Mouse (Mus musculus) heart, embryonic 12.5 days (tissue): Measurements from ENCODE around the gene Prr36. TPM values are rescaled to one million over a fixed set of nuclear protein-coding genes. Genes with fewer than 3 reads are reported as not detected.
"Not testable (repeated sequence)": the region's sequence is repeated elsewhere in the genome, so short reads cannot be mapped to it uniquely, and the experiment has no call there.

Experiments
- ATAC-seq: fragments of 200-750 bp; cut with Nextera tagmentation; 2 replicates; pipeline ENCODE4 v1.8.0; 2017; ENCODE audit warnings: moderate TSS enrichment, moderate library complexity; ENCODE audit not compliant: insufficient number of reproducible peaks, low FRiP score
- H3K27ac ChIP-seq: fragments of 300-500 bp; sonication (generic); 2 replicates; pipeline ENCODE4 v1.5.1; 2016; ENCODE audit warnings: mild to moderate bottlenecking, moderate library complexity; ENCODE audit not compliant: poor library complexity, severe bottlenecking
- H3K27me3 ChIP-seq: fragments of 300-500 bp; sonication (generic); replicated peaks from 2 replicates; pipeline ENCODE4 v1.6.1; 2016; ENCODE audit warnings: mild to moderate bottlenecking, moderate library complexity
- H3K36me3 ChIP-seq: fragments of 300-500 bp; sonication (generic); 2 replicates; pipeline ENCODE4 v1.6.1; 2016; ENCODE audit warnings: mild to moderate bottlenecking, moderate library complexity
- H3K4me1 ChIP-seq: fragments of 300-500 bp; sonication (generic); replicated peaks from 2 replicates; pipeline ENCODE4 v1.6.1; 2016; ENCODE audit warnings: mild to moderate bottlenecking
- H3K4me2 ChIP-seq: fragments of 300-500 bp; sonication (generic); 2 replicates; pipeline ENCODE4 v1.6.1; 2016; ENCODE audit warnings: mild to moderate bottlenecking, moderate library complexity
- H3K4me3 ChIP-seq: fragments of 300-500 bp; sonication (generic); 2 replicates; pipeline ENCODE4 v1.5.1; 2016; ENCODE audit warnings: mild to moderate bottlenecking
- H3K9ac ChIP-seq: fragments of 300-500 bp; sonication (generic); 2 replicates; pipeline ENCODE4 v1.6.1; 2016; ENCODE audit warnings: mild to moderate bottlenecking, moderate library complexity
- H3K9me3 ChIP-seq: fragments of 300-500 bp; sonication (generic); replicated peaks from 2 replicates; pipeline ENCODE4 v1.6.1; 2016; ENCODE audit warnings: mild to moderate bottlenecking, moderate library complexity
- WGBS: fragments of 180-500 bp; shearing (Covaris S2); methylation state at CpG from one replicate; pipeline ENCODE4 v1.1.7; 2016; 5-methylcytosine and 5-hydroxymethylcytosine counted together
- polyA plus RNA-seq: library from polyadenylated mRNA; unstranded; fragments of >200 nt; fragmentation: Nextera tagmentation; extraction: Ambion mirVana; gene quantifications from 2 replicates; pipeline ENCODE4 v1.2.1, GENCODE M21; 2016

The Prr36 gene
- 0.18 and 0.24 TPM in 2 replicates for polyA plus RNA-seq

- peak within 1 kb of the TSS; percentile 63 for H3K9ac ChIP-seq
- H3K9me3 ChIP-seq, result no peaks in the 10 kb centered on the region
- no peak within 1 kb of the TSS for H3K27ac ChIP-seq
- H3K4me3 ChIP-seq, result peak within 1 kb of the TSS; percentile 56
- H3K36me3 ChIP-seq, result no peaks in the 10 kb centered on the region
- 1% methylated on average over 44 of the region's 44 CpGs for WGBS
- peak; percentile 52; the same call in 1 of the 2 replicates for ATAC-seq
- peaks cover 87% of the 10 kb centered on the region for H3K27me3 ChIP-seq
- H3K4me2 ChIP-seq, result peak within 1 kb of the TSS; percentile 95
- peaks cover 37% of the 10 kb centered on the region for H3K4me1 ChIP-seq
These were observed at the start of gene Prr36 for GRCm38 (mm10) chr8:4216791-4217621. Gene Prr36, minus strand, starts transcription at chr8:4217459.

- no peaks in the 10 kb centered on the region for H3K27me3 ChIP-seq
- H3K9ac ChIP-seq, result no peak overlapping the region
- H3K36me3 ChIP-seq, result peaks cover 97% of the 10 kb centered on the region
- no peak overlapping the region for H3K4me3 ChIP-seq
- WGBS, result 87% methylated on average over 15 of the region's 15 CpGs
- no peaks in the 10 kb centered on the region for H3K4me1 ChIP-seq
- no peak overlapping the region for H3K27ac ChIP-seq
- H3K4me2 ChIP-seq, result no peak overlapping the region
- H3K9me3 ChIP-seq, result no peaks in the 10 kb centered on the region
- no peak for ATAC-seq
These were observed 48.1 kb upstream of the Prr36 start for GRCm38 (mm10) chr8:4265160-4265914.

DNA sequence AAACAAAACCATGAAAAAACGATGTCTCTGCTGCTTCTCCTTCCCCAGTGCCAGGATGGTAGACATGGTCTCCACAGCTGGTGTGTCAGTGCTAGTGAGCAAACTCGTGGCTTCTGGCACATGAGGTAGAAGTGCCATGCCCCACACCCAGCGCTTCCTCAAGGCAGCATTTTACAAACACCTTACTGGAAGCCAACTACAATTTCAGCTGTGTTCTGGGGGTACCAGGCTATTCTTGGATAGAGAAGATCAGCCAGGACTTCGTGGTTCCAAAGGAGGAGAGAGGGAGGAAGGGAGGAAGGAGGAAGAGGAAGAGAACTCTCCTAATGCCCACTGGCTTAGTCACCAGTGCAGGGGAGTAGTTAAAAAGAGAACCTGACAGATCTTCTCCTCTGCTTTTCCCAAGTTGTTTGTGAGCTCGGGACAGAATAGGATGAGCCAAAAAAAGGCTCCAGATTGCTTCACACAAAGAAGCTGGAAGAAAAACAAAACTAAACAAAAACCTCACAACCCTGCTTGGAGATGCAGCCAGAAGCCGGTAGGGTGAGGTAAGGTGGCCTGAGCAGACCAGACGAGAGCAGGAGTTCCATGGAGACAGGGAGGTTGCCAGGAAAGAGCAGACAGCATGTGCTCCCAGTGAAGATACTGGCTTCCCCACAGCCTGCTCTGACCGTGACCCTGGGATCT, 46.0 kb upstream of the Prr36 start:
- Histone ChIP-seq H3K4me3 (no peak overlapping the region), H3K27ac (no peak overlapping the region), H3K4me1 (peaks cover 10% of the 10 kb centered on the region), H3K36me3 (peaks cover 87% of the 10 kb centered on the region), H3K9ac (no peak overlapping the region), H3K9me3 (no peaks in the 10 kb centered on the region), H3K4me2 (no peak overlapping the region), H3K27me3 (no peaks in the 10 kb centered on the region)
- WGBS, result 84% methylated on average over 8 of the region's 8 CpGs
- no peak for ATAC-seq

GRCm38 (mm10) chr8:4259805-4260170, 42.5 kb upstream of the Prr36 start:
- peak overlapping the region; percentile 92; the same call in 1 of the 2 replicates for H3K4me2 ChIP-seq
- no peaks in the 10 kb centered on the region for H3K27me3 ChIP-seq
- no peaks in the 10 kb centered on the region for H3K9me3 ChIP-seq
- peak overlapping the region; percentile 32; the same call in 1 of the 2 replicates for H3K9ac ChIP-seq
- H3K4me1 ChIP-seq, result peaks cover 26% of the 10 kb centered on the region
- 77% methylated on average over 4 of the region's 4 CpGs for WGBS
- no peak for ATAC-seq
- no peak overlapping the region for H3K4me3 ChIP-seq
- 0 out of 2 replicates have a peak overlapping the region, but pooled peaks have one; percentile 52 for H3K27ac ChIP-seq
- peaks cover 78% of the 10 kb centered on the region for H3K36me3 ChIP-seq

- H3K4me3 ChIP-seq, result peak within 1 kb of the TSS; percentile 74
- H3K27ac ChIP-seq, result peak within 1 kb of the TSS; percentile 52
- H3K4me1 ChIP-seq, result peaks cover 26% of the 10 kb centered on the region
- H3K27me3 ChIP-seq, result no peaks in the 10 kb centered on the region
- no peaks in the 10 kb centered on the region for H3K9me3 ChIP-seq
- H3K9ac ChIP-seq, result peak within 1 kb of the TSS; percentile 83
- peak; percentile 95 for ATAC-seq
- peaks cover 78% of the 10 kb centered on the region for H3K36me3 ChIP-seq
- H3K4me2 ChIP-seq, result peak within 1 kb of the TSS; percentile 92
- WGBS, result 7% methylated on average over 29 of the region's 33 CpGs
These were observed 42.0 kb upstream of the Prr36 start, which contains the start of gene Ctxn1 for GRCm38 (mm10) chr8:4259125-4259804. Gene Ctxn1, minus strand, starts transcription at chr8:4259274.

- Histone ChIP-seq H3K9ac (peak overlapping the region; percentile 83), H3K4me1 (peaks cover 31% of the 10 kb centered on the region), H3K36me3 (peaks cover 72% of the 10 kb centered on the region), H3K4me2 (peak overlapping the region; percentile 92), H3K9me3 (no peaks in the 10 kb centered on the region), H3K4me3 (peak overlapping the region; percentile 74), H3K27me3 (no peaks in the 10 kb centered on the region), H3K27ac (peak overlapping the region; percentile 37)
- peak; percentile 74 for ATAC-seq
- WGBS, result under 1% methylated on average over 30 of the region's 32 CpGs
These were observed 41.4 kb upstream of the Prr36 start for GRCm38 (mm10) chr8:4258678-4259077.

DNA sequence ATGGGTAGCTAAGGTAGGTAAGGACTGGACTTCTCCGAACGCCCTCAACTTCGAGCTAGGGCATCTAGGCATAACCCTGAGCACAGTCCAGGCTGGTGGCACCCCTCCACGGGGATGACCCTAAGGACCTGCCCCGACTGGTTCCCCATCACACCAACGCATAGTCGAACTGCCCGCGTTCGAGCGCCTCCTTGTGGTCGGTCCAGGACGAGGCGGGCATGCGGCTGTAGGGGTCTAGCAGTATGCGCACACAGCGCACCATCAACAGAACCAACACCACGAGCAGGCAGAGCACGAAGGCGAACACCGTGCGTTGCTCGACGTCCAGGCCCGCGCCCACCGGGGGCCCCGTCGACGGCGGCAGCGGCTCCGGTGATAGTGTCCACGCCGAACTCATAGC, 41.0 kb upstream of the Prr36 start:
- no peaks in the 10 kb centered on the region for H3K9me3 ChIP-seq
- peak overlapping the region; percentile 83 for H3K9ac ChIP-seq
- ATAC-seq, result peak; percentile 54
- peaks cover 33% of the 10 kb centered on the region for H3K4me1 ChIP-seq
- no peaks in the 10 kb centered on the region for H3K27me3 ChIP-seq
- H3K4me2 ChIP-seq, result peak overlapping the region; percentile 92
- H3K27ac ChIP-seq, result peak overlapping the region; percentile 37
- H3K4me3 ChIP-seq, result peak overlapping the region; percentile 74
- H3K36me3 ChIP-seq, result peaks cover 68% of the 10 kb centered on the region
- WGBS, result 2% methylated on average over 35 of the region's 35 CpGs

GRCm38 (mm10) chr8:4257350-4257749, 40.1 kb upstream of the Prr36 start:
- H3K36me3 ChIP-seq, result peaks cover 59% of the 10 kb centered on the region
- H3K27ac ChIP-seq, result no peak overlapping the region
- no peak for ATAC-seq
- peak overlapping the region; percentile 31; the same call in 1 of the 2 replicates for H3K9ac ChIP-seq
- no peaks in the 10 kb centered on the region for H3K9me3 ChIP-seq
- WGBS, result 88% methylated on average over 4 of the region's 4 CpGs
- peak overlapping the region; percentile 92; the same call in 1 of the 2 replicates for H3K4me2 ChIP-seq
- H3K4me3 ChIP-seq, result 0 out of 2 replicates have a peak overlapping the region, but pooled peaks have one; percentile 74
- H3K4me1 ChIP-seq, result peaks cover 36% of the 10 kb centered on the region
- H3K27me3 ChIP-seq, result no peaks in the 10 kb centered on the region

GRCm38 (mm10) chr8:4256911-4257310, 39.7 kb upstream of the Prr36 start:
- no peaks in the 10 kb centered on the region for H3K27me3 ChIP-seq
- no peak for ATAC-seq
- WGBS, result 58% methylated on average over 4 of the region's 4 CpGs
- peak overlapping the region; percentile 31; the same call in 1 of the 2 replicates for H3K9ac ChIP-seq
- H3K4me2 ChIP-seq, result no peak overlapping the region
- H3K36me3 ChIP-seq, result peaks cover 55% of the 10 kb centered on the region
- H3K9me3 ChIP-seq, result no peaks in the 10 kb centered on the region
- H3K4me3 ChIP-seq, result no peak overlapping the region
- no peak overlapping the region for H3K27ac ChIP-seq
- H3K4me1 ChIP-seq, result peaks cover 37% of the 10 kb centered on the region

DNA sequence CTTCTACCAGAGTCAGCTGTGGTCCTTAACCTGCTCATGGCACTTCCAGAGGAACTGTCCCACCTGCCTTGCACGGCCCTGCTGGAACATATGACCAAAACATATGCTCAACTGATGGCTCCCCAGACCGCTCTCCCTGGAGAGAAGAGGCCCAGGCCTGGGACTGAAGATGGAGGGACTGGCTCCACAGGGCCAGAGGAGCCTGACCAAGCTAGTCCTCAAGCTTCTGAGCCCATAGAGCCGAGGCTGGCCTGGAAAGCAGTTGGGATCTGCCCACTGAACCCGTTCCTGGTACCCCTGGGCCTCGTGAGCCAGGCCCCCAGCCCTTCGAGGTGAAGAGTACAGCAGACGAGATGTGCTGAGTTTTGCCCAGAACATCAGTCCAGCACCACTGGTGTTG, 38.2 kb upstream of the Prr36 start:
- H3K4me2 ChIP-seq, ATAC-seq, H3K9me3 ChIP-seq, H3K4me3 ChIP-seq, H3K27me3 ChIP-seq, H3K9ac ChIP-seq, H3K27ac ChIP-seq: not testable (repeated sequence)
- 85% methylated on average over 7 of the region's 7 CpGs for WGBS
- H3K36me3 ChIP-seq, result peaks cover 41% of the 10 kb centered on the region
- H3K4me1 ChIP-seq, result peaks cover 41% of the 10 kb centered on the region
